Mouse (Mus musculus) neural tube, embryonic 13.5 days (tissue): ENCODE data around the gene Prmt8. TPM values are rescaled to one million over a fixed set of nuclear protein-coding genes. Genes with fewer than 3 reads are reported as not detected.

ENCODE experiments used
- ATAC-seq: fragments of 200-750 bp; cut with Nextera tagmentation; 2 replicates; pipeline ENCODE4 v1.8.0; 2017; ENCODE audit warnings: low read depth, mild to moderate bottlenecking, moderate TSS enrichment, moderate library complexity
- H3K27ac ChIP-seq: fragments of 300-500 bp; sonication (generic); replicated peaks from 2 replicates; pipeline ENCODE4 v1.5.1; 2015; ENCODE audit warnings: moderate library complexity, mild to moderate bottlenecking, inconsistent platforms
- H3K27me3 ChIP-seq: fragments of 300-500 bp; sonication (generic); 2 replicates; pipeline ENCODE4 v1.6.1; 2015; ENCODE audit warnings: mild to moderate bottlenecking, inconsistent platforms
- H3K36me3 ChIP-seq: fragments of 300-500 bp; sonication (generic); 2 replicates; pipeline ENCODE4 v1.6.1; 2015; ENCODE audit warnings: mild to moderate bottlenecking, inconsistent platforms
- H3K4me1 ChIP-seq: fragments of 300-500 bp; sonication (generic); replicated peaks from 2 replicates; pipeline ENCODE4 v1.6.1; 2015; ENCODE audit warnings: inconsistent platforms
- H3K4me2 ChIP-seq: fragments of 300-500 bp; sonication (generic); 2 replicates; pipeline ENCODE4 v1.6.1; 2015; ENCODE audit warnings: inconsistent platforms, mild to moderate bottlenecking, moderate library complexity
- H3K4me3 ChIP-seq: fragments of 300-500 bp; sonication (generic); 2 replicates; pipeline ENCODE4 v1.5.1; 2015; ENCODE audit warnings: mild to moderate bottlenecking, inconsistent platforms
- H3K9ac ChIP-seq: fragments of 300-500 bp; sonication (generic); 2 replicates; pipeline ENCODE4 v1.6.1; 2015; ENCODE audit warnings: moderate library complexity, mild to moderate bottlenecking, inconsistent platforms
- H3K9me3 ChIP-seq: fragments of 300-500 bp; sonication (generic); 2 replicates; pipeline ENCODE4 v1.6.1; 2016; ENCODE audit warnings: inconsistent platforms
- WGBS: fragments of 180-500 bp; shearing (Covaris S2); methylation state at CpG from one replicate; pipeline ENCODE4 v1.1.7; 2015; 5-methylcytosine and 5-hydroxymethylcytosine counted together
- microRNA-seq: library from miRNA; unstranded; fragments of <30 nt; microRNA quantifications from one replicate; pipeline ENCODE4, GENCODE M21; 2016
- polyA plus RNA-seq: library from polyadenylated mRNA; unstranded; fragments of >200 nt; fragmentation: Nextera tagmentation; extraction: Ambion mirVana; gene quantifications from 2 replicates; pipeline ENCODE4 v1.2.1, GENCODE M21; 2015

The Prmt8 gene
- polyA plus RNA-seq, 1 experiment from 2014 or later: 39.9 TPM

DNA sequence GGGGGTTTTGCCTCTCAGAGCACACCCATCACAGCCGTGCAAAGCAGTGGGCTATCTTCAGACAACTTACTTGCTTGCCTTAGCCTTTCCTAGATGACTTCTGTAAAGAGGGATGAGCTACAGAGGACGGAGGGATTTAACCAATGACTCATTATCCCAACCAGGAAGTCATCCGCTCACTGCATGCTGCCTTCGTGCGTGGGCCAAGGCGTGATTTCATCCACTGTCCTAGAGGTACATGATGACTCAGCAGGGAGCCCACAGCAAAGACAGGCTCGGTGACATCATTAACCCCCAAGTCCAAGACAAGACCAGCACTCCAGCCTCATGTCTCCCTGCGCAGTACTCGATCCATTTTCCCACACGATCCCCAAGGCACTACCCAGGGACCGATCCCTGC is 112.1 kb downstream of the Prmt8 start:
- no peak overlapping the region for H3K9ac ChIP-seq
- H3K4me1 ChIP-seq: 0 out of 2 replicates have a peak, but pooled peaks cover 2% of the 10 kb centered on the region
- no peaks in the 10 kb centered on the region for H3K9me3 ChIP-seq
- no peaks in the 10 kb centered on the region for H3K36me3 ChIP-seq
- 91% methylated on average over 11 of the region's 11 CpGs for WGBS
- H3K4me2 ChIP-seq: no peak overlapping the region
- ATAC-seq: no peak
- no peaks in the 10 kb centered on the region for H3K27me3 ChIP-seq
- no peak overlapping the region for H3K27ac ChIP-seq
- H3K4me3 ChIP-seq: no peak overlapping the region

DNA sequence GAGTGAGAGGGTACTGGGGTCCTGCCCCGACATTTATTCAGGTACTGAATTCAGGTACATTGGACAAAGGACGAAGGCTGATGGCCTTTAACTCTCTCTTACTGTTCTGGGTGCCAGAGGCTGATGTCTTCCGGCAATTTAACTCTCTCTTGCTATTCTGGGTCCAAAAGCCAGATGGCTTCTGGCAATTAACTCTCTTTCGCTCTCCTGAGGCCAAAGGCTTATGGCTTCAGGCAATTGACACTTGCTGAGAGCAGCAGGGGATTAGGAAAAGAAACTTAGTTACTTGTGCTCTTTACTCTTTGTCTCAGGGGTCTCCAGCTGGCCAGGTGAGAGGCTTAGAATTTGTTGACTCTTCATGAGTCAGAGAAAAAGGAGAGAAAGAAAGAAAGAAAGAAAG is 113.3 kb downstream of the Prmt8 start:
- no peak for ATAC-seq
- H3K4me1 ChIP-seq: 0 out of 2 replicates have a peak, but pooled peaks cover 2% of the 10 kb centered on the region
- H3K27me3 ChIP-seq: no peaks in the 10 kb centered on the region
- no peak overlapping the region for H3K4me2 ChIP-seq
- no peaks in the 10 kb centered on the region for H3K36me3 ChIP-seq
- H3K4me3 ChIP-seq: no peak overlapping the region
- no peak overlapping the region for H3K9ac ChIP-seq
- no peak overlapping the region for H3K27ac ChIP-seq
- no peaks in the 10 kb centered on the region for H3K9me3 ChIP-seq
- 17% methylated on average over 4 of the region's 4 CpGs for WGBS

- no peaks in the 10 kb centered on the region for H3K27me3 ChIP-seq
- H3K36me3 ChIP-seq: no peaks in the 10 kb centered on the region
- no peaks in the 10 kb centered on the region for H3K9me3 ChIP-seq
- 70% methylated on average over 8 of the region's 8 CpGs for WGBS
- ATAC-seq: no peak
- no peak overlapping the region for H3K4me2 ChIP-seq
- H3K9ac ChIP-seq: no peak overlapping the region
- H3K4me1 ChIP-seq: peaks cover 4% of the 10 kb centered on the region; the same call in 1 of the 2 replicates
- H3K4me3 ChIP-seq: no peak overlapping the region
- no peak overlapping the region for H3K27ac ChIP-seq
Observed at GRCm38 (mm10) chr6:127641077-127641801, 128.0 kb downstream of the Prmt8 start.

Small RNAs within 50 kb of the gene (microRNA-seq; reads per million reads assigned to microRNA genes)
- not detected for gene Mir7233

Other genes starting within 250 kb of the Prmt8 start
- gene Cracr2a, start 208.1 kb downstream of the Prmt8 start, polyA plus RNA-seq: 0.59 and 0.92 TPM in 2 replicates
- gene Tspan11, start 118.1 kb upstream of the Prmt8 start, polyA plus RNA-seq: 9.8 and 14.7 TPM in 2 replicates